ENCODE assay signal across 8 mouse cellular contexts in genomic region chr6:126500088-126500487, GRCm38 (mm10). TPM values are rescaled to one million over a fixed set of nuclear protein-coding genes. Genes with fewer than 3 reads are reported as not detected.
A peak's percentile ranks its signal among the peaks of the same experiment; 100 is the strongest.
DNase-seq lines count a peak whose midpoint lies in the region; ATAC-seq and TF ChIP-seq lines count a peak whose summit lies in the region.

No protein-coding gene starts in this region.

- no peaks in the 10 kb centered on the region for H3K27me3 ChIP-seq in Patski
- no peaks in the 10 kb centered on the region for H3K27me3 ChIP-seq in forebrain, postnatal 0 days (ENCODE audit: insufficient read depth, low read length)
- H3K27me3 ChIP-seq in hindbrain, embryonic 11.5 days (ENCODE audit: control insufficient read depth, insufficient read depth, low read length), result no peaks in the 10 kb centered on the region

- WGBS in forebrain, postnatal 0 days, result 17% methylated on average over 8 of the region's 8 CpGs
- WGBS in hindbrain, embryonic 11.5 days, result 18% methylated on average over 8 of the region's 8 CpGs

- H3K4me3 ChIP-seq in forebrain, postnatal 0 days (ENCODE audit: low read depth, low read length), result no peak overlapping the region
- H3K4me3 ChIP-seq in hindbrain, embryonic 11.5 days (ENCODE audit: low read depth, low read length), result no peak overlapping the region

- no peaks in the 10 kb centered on the region for H3K9me3 ChIP-seq in forebrain, postnatal 0 days (ENCODE audit: low read length)
- no peaks in the 10 kb centered on the region for H3K9me3 ChIP-seq in hindbrain, embryonic 11.5 days (ENCODE audit: control insufficient read depth, low read length)

- no peak for ATAC-seq in Patski
- ATAC-seq in forebrain, postnatal 0 days, result peak; percentile 44; the same call in 1 of the 2 replicates
- peak; percentile 61; the same call in 1 of the 2 replicates for ATAC-seq in hindbrain, embryonic 11.5 days (ENCODE audit: low FRiP score)
- peak; percentile 68 for ATAC-seq in megakaryocyte, adult 5-6 weeks (ENCODE audit: poor library complexity, severe bottlenecking)

- DNase-seq in Patski (ENCODE audit: low read depth, low spot score), result no peak
- DNase-seq in cerebellum, adult 11-12 months, result peak; percentile 67
- DNase-seq in forebrain, postnatal 0 days, result peak; percentile 88
- DNase-seq in hindbrain, embryonic 11.5 days (ENCODE audit: low spot score), result peak; percentile 92
- DNase-seq in layer of hippocampus, postnatal 10 days (ENCODE audit: low spot score in 2 of 2), result peak; percentile 92 to 94
- peak; percentile 50 to 61 for DNase-seq in right cerebral cortex, postnatal 36 days (ENCODE audit: low spot score in 2 of 2)
- DNase-seq in T-cell, adult 2 months (ENCODE audit: low spot score), result no peak

- no peaks in the 10 kb centered on the region for H3K36me3 ChIP-seq in forebrain, postnatal 0 days (ENCODE audit: insufficient read depth)
- no peaks in the 10 kb centered on the region for H3K36me3 ChIP-seq in hindbrain, embryonic 11.5 days (ENCODE audit: control insufficient read depth, insufficient read depth, low read length)

- 0 out of 2 replicates have a peak, but pooled peaks cover 7% of the 10 kb centered on the region for H3K4me1 ChIP-seq in forebrain, postnatal 0 days (ENCODE audit: insufficient read depth)
- H3K4me1 ChIP-seq in hindbrain, embryonic 11.5 days (replicated peaks; ENCODE audit: control insufficient read depth, insufficient read depth, low read length), result 0 out of 2 replicates have a peak, but pooled peaks cover 2% of the 10 kb centered on the region

- POLR2A ChIA-PET in Patski (lab: Charles Lee), result no interaction called here

- CTCF ChIA-PET in Patski (lab: Charles Lee), result interaction anchor here (0.7 to 5.7 kb wide), 21 partner anchors 9 to 341 kb away, joined by 3 to 85 read pairs (median 6); no protein-coding TSS in a partner anchor

- peak; percentile 96 for TF ChIP-seq CTCF in Patski (IDR thresholded peaks at IDR 0.05)
- TF ChIP-seq CTCF in forebrain, postnatal 0 days (IDR thresholded peaks at IDR 0.05; ENCODE audit: low read depth), result peak; percentile 94

- no peak overlapping the region for H3K27ac ChIP-seq in forebrain, postnatal 0 days (ENCODE audit: low read depth, low read length)
- H3K27ac ChIP-seq in hindbrain, embryonic 11.5 days (ENCODE audit: low read depth, low read length), result no peak overlapping the region

- in situ Hi-C loops in Patski (cut with MboI; ENCODE audit: low pct_unique_long_range_greater_than_20kb), result no loop called here

- no peak overlapping the region for H3K4me2 ChIP-seq in forebrain, postnatal 0 days (ENCODE audit: low read depth)
- H3K4me2 ChIP-seq in hindbrain, embryonic 11.5 days (replicated peaks; ENCODE audit: low read depth, low read length), result no peak overlapping the region

- H3K9ac ChIP-seq in forebrain, postnatal 0 days, result no peak overlapping the region
- H3K9ac ChIP-seq in hindbrain, embryonic 11.5 days (ENCODE audit: low read depth, low read length), result no peak overlapping the region

RNA-seq across cellular contexts. Expression of gene Kcna5, which starts 35.1 kb away (rescaled TPM):
- polyA plus RNA-seq in Patski (2021), result 1.4 TPM
- 4.2 and 8.0 TPM in 2 replicates for total RNA-seq in forebrain, postnatal 0 days (2014; rRNA removed)
- polyA plus RNA-seq in forebrain, postnatal 0 days (2015; fragmentation: Nextera tagmentation; extraction: Ambion mirVana), result 2.4 and 3.7 TPM in 2 replicates
- polyA plus RNA-seq in hindbrain, embryonic 11.5 days (2014; fragmentation: Nextera tagmentation; extraction: Ambion mirVana), result 3.5 and 3.9 TPM in 2 replicates
- 1 to 10 TPM; 1.4 to 1.6 TPM for total RNA-seq in layer of hippocampus, postnatal 10 days (2021)
- total RNA-seq in megakaryocyte, adult 5-6 weeks (2015), result not detected in 2 replicates
- total RNA-seq in megakaryocyte, adult 5-6 weeks (2017), result not detected in 2 replicates

Comparison
In these comparisons a context has a peak if more than half of its experiments do, and no peak if none do; other contexts are left out.
1. DNase-seq: peak in cerebellum, adult 11-12 months (single experiment), forebrain, postnatal 0 days (single experiment), hindbrain, embryonic 11.5 days (single experiment), layer of hippocampus, postnatal 10 days (2 of 2) and right cerebral cortex, postnatal 36 days (2 of 2); none in Patski (single experiment) and T-cell, adult 2 months (single experiment).